Mouse (Mus musculus) gastrocnemius, postnatal 4 days (tissue): ENCODE results near the gene Mttp. TPM values are rescaled to one million over a fixed set of nuclear protein-coding genes. Genes with fewer than 3 reads are reported as not detected.
A peak's percentile ranks its signal among the peaks of the same experiment; 100 is the strongest.

Experiments used
- DNase-seq, 2 experiments: peaks; one replicate each; pipeline ENCODE4 v3.0.0; 2021 to 2022; ENCODE audit warnings: low spot score in 2 of 2, mixed read lengths in 2 of 2
- long read RNA-seq, 2 experiments: library from polyadenylated mRNA; stranded (forward); transcript quantifications; one replicate each; pipeline ENCODE4 v2.0.0; 2021
- total RNA-seq, 2 experiments: library from RNA; stranded (reverse); gene quantifications; 2 replicates each; pipeline ENCODE4 v1.2.3; 2021

Gene Mttp
- total RNA-seq, result 1 to 10 TPM; 3.9 to 4.2 TPM
- long read RNA-seq, experiment 1, partial matches to known transcripts, result 1 of 6 reads
- long read RNA-seq, experiment 1, other reads (novel, unspliced or antisense), result 5 of 6 reads
- long read RNA-seq, experiment 2, partial matches to known transcripts, result 1 of 5 reads
- long read RNA-seq, experiment 2, other reads (novel, unspliced or antisense), result 4 of 5 reads

DNA sequence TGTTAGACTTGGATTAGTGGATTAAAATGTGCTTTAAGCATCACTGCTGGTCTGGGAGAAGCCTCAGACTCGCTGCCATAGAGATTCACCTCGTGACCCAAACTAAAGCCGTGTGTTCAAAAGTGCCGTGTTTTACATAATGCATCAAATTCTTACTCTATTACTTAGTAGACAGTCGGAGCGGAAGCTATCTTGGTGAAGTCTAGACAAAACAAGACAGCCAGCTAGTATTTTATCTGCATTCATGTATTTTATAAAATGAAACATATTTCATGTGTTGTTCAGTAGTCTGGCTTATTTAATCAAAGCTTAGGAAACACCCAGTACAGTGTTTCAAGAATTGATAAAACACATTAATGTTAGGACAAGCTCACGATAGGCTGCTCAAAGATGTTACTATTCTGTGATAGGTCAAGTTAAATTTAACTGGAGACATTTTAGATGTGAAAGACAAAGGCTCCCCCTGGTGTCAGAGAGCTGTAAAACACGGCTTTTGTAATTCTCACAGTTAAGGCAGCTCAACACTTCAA lies at the start of gene Mttp:
Gene Mttp (minus strand): TSS at position 327 of the 530 bp plus-strand sequence.
- peak; percentile 31 to 78 for DNase-seq

DNA sequence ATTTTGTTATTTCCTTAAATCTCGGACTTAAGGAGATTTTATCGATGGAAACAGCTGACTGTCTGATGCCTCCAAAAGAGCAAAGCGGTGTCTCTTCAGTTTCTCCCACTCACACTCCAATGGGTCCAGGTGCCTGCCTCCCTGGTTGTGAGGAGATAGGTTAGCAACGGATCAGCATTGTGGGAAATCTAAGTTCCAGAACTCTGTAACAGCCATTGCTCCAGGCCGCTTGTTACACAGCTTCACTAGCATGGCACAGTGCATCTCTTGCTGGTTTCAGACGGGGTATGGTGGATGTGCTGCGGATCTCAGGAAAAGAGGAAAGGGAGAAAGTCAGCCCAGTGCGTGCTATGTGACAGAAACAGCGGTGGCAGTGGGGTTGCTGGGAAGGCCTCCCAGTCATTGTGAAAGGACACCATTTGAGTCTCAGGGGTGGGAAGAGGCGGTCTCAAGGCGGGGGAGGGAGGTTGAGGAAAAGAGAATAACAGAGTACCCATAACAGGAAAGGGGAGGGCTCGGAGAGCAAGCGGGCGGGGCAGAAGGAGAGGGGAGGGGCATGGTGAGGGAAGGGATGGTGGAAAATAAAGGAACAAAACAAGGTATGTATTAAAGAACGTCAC lies 49.0 kb upstream of the Mttp start, which contains the start of gene 4930579F01Rik:
Gene 4930579F01Rik (minus strand): TSS at position 143 of the 620 bp plus-strand sequence.
- DNase-seq, result no peak

DNA sequence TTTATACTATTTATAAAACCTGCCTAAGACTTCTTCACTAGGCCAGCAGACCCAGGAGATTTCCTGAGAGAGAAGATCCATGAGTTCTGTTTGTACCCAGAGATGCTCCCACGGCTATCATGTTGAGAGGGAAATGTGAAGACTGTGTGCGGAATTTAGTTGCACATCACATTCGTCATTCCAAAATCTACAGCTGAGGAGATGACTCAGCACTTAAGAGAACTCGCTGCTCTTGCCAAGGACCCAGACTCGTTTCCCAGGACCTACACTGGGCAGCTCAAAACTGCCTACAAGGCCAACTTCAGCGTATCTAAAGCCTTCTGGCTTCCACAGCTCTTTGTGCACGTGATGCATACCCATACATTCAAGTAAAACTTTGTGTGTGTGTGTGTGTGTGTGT lies 47.5 kb upstream of the Mttp start:
- no peak for DNase-seq

DNA sequence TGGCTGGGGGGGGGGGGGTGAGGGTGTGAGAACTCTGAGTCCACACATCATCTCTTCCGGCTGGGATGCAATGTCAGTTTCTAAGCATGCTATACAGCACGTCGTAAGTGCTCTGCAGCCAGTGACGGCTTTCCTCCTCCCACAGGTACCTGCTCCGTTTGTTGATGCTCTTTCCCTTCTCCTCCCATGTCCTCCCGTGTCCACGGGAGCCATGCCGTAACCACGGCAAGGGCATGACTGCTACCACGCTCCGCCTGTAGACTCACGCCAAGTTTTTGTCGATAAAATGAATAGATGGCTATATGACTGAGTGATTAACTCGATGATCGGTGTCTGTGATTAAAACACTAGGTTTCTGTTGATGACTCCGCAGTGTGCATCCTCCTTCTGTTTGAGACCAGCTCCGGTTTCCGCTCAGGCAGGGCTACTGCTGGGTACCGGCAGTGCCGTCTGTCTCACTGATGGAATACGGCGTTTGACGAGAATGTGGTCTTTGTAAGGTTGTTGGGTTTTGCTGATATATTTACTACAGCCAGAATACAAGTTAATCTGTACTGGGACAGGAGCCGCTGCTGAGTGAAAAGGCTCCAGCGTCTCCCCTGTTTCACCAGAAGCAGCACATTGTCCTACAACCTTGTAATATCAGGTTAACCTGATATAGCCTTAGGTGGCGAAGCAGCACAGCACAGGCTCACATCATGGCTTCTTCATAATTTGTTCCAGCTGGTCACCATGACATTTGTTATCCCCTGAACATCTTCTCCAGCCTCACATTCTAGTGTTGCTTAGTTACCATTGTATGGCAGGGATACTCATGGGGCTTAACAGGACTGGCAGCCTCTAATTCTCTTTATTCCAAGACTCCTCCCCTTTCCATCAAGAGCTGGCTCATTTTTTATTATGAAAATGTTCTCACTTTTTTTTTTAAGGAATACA lies 41.5 kb upstream of the Mttp start:
- no peak for DNase-seq

DNA sequence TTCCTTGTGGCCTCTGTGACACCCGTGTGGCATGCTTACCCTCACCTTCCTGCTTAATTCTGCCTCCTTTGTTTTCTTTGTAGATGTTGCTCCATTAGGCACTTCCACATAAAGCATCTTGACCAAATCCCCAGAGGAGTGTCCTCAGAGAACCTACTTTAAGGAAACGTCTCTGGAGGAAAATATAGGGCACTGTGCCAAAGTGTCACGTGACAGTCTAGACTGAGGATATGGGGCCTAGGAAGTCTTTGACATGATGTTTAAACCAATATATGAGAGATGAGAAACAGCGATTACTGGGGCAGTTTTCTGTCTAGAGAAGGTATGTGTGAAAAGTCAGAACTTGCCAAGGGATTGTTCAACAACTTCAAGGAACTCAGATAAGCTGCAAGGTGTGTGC lies 40.5 kb upstream of the Mttp start:
- DNase-seq, result no peak

DNA sequence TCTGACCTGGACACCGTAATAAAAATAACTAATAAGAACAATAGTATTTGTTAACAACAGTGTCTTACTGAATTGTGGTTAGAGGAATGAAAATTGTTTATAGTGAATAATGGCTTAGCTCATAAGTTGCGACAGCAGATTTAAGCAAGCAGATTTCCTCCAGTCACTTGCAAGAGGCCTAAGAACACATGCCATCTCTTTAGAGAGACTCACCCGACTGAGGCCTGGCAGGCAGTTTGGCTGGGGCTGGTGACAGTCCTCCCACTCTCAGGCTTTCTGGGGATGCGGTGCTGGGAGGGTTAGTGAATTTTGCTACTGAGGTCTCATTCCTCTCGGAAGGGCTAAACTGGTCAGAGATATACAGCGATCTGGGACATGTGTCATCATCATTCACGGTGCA lies 38.6 kb upstream of the Mttp start:
- no peak for DNase-seq

DNA sequence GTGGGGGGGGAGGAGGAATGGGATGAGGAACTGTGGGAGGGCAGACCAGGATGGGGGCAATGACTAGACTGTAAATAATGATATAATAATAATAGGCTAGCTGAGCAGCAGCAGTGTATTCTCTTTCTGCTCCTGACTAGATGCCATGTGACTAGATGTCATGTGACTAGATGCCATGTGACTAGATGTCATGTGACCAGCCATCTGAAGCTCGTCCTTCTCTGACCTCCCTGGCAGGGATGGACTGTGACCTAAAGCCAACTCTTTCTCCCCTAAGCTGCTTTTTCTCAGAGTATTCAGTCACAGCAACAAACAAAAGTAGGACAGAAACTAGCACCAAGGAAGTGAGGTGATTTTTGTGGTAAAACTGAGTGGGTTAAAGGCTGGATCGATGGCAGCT lies 37.3 kb upstream of the Mttp start:
- DNase-seq, result no peak

DNA sequence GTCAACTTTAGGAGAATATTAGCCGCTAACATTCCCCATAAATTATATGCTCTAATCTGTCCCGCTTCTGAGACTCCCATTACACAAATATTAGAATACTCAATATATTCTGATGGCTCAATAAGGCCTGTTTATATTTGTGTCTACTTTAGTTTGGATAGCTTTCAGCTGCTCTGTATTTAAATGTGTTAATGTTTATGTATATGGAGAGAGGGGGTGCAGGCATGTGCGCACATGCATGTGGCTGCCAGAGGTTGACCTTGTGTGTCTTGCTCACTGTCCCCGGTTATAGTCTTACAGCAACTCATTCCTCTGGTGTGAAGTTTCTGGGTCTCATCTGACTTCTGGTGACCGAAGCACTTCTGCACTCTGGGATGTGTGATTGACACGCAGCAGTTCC lies 30.8 kb upstream of the Mttp start:
- no peak for DNase-seq

DNA sequence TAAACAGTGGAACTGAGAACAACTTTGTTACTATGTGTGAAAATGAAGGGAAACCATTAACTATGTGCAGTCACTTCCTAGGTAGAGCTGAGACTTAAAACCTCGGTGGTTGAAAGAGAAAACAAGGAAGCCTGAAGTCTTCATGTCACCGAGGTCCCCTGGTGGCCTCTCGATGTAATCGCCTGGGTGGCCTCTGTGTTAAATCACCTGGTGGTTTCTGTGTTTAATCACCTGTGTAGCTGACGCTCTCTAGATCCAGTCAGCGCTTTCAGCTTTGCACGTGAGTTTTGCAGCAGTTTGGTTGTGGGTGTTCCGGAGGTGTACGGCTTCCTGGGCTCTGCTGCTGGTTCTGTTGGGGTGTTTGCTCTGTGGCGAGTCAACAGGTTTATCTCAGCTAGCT lies 28.5 kb upstream of the Mttp start:
- no peak for DNase-seq

DNA sequence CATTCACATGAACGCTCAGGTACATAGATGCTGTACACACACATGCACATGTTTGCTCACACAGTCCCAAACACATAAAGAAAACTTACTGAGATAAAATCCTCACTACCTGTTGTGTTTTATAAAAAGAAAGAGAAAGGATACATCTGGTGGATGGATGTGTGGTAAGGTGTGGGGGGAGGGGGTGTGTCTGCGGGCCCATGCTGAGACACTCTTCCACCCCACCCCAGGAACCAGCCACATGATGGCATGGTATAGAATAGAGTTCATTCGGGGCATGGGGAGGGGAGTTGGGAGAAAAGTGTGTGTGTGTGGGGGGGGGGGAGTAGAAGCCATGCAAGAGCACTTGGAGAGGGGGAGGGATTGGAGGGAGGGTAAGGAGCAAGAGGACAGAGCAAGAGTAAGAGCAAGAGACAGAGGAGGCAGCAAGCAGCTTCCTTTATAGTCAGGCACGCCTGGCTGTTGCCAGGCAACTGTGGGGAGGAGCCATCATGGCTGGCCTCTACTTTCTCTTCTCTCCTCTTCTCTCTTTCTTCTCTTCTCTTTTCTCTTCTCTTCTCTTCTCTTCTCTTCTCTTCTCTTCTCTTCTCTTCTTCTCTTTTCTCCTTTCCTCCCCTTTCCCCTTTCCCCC lies 17.9 kb upstream of the Mttp start:
- no peak for DNase-seq

DNA sequence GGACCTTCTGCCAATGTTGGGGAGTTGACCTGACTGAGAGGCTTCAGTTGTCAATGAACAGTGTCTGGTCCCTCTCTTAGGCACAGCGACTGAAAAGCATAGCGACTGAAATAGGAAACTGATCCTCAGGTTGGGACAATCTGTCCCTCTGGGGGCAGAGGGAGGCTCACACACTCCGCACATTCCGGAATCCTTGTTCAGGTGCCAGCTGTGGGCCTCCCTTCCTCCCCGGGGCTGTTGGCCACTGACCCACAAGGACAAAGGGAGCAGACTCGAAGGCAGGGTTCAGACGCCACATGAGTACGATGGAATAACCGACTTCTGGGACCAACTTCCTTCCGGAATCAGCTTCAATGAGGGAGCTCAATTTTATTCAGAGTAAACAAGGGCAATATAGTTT lies 16.9 kb upstream of the Mttp start:
- no peak for DNase-seq

DNA sequence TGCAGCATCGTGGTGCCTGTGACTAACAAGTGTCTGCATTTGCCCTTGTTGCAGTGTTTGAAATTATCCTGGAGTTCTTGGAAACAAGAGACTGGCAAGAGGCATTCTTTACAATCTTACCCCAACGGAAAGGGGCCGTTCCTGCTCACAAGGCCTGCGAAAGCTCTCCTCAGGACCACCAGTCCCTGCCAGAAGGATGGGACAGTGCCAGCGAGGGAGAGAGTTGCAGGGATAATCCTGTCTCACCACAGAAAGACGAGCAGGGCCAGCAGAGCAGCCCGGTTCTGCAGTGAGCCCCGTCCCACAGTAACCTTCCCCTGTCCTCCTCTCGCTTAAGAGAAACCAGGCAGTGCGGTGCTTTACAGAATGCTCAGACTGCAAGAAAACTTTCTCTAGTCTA lies 11.9 kb upstream of the Mttp start:
- DNase-seq, result no peak

DNA sequence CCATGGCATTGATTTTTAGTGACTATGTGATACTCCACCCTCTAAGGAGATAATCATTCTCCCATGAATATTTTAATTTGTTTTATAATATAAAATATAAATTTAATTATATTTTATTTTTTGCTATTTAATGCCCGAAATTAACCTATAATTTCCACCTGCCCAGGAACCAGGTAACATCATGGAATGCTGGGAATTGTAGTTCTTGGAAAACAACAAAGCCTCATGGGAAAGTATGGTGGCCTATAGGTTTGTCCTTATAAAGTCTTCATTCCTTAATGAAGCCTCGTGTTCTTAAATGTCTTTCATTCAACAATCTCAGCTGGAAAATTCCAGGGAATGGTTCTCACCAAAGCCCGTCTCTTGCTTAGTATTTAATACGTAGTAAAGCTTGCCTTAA lies 10.3 kb upstream of the Mttp start:
- no peak for DNase-seq

DNA sequence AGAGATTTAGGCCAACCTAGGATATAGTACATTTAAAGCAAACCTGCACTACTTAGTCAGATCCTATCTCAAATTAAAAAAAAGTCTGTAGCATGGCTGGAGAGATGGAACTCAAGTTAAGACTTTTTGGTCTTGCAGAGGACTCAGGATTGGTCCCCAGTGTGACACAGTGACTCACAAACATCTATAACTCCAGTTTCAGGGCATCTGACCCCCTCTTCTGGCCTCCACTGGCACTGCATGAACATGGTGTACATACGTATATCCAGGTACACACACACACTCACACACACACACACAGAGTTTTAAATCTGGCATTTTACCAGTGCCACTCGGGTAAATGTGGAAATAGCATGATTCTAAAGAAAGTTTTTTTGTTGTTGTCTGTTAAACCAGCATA lies 4.0 kb upstream of the Mttp start:
- no peak for DNase-seq

DNA sequence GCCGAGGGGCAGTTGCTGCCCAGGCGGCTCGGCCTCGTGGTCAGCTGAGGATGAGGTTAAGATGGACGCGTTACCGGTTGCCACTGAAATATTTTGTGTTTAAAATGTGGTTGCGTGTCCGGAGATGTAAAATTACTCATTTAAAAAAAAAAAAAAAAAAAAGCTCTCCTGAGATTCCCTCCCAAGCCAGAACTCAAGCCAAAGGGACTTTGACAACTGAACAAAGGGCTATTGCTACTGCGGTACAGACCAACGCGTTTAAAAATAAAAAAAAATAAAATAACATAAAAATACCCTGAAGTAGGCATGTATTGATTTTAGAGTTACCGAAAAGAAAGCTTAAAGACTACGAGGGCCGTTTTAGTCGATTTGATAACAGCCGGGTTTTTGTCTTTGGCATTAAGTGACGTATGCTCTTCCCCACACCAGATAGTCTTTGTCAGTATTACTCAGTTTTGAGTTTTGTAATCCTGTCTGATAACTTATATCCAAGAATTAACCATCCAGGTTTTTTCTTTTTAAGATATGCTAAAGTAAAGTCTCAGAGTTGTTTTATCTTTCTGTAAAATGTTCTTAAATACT lies 617 bp downstream of the Mttp start:
- DNase-seq, result no peak

DNA sequence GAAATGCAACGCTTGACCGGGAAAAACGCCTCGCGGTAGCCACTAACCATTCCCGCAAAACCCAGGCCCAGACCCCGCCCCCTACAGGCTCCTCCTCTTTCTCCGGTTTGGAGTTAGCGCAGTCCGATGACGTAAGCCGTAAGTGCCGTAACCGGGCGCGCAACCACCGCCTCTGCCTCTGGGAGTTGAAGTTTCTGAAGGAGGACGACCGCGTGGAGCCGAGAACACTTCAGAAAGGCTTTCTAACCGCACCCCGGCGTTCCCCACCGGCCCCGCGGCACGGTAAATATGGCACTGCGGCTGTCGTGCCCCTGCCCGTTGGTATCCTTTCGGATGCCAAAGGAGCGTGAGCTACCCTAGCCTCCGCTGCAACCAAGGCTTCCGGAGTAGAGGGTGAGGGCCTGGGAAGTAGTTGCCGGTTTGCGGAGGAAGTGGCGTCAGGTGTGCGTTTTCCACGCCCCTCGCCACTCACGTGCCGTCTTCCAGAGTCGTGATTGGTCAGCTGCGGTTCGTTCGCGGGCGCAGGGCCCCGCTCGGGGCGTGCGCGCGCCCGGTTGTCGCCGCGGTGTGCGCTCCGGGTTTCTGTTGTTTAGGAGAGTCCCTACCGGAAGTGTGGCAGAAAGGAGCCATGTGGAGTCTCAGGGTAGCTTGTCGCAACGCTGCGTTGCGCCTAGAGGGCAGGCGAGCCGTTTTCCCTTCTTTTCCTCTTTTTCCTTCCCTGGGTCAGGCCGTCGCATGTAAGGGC lies 1.3 kb downstream of the Mttp start, which contains the start of gene Trmt10a:
Gene Trmt10a (plus strand): TSS at position 134 of the 745 bp plus-strand sequence.
- DNase-seq, result peak; percentile 94 to 99

DNA sequence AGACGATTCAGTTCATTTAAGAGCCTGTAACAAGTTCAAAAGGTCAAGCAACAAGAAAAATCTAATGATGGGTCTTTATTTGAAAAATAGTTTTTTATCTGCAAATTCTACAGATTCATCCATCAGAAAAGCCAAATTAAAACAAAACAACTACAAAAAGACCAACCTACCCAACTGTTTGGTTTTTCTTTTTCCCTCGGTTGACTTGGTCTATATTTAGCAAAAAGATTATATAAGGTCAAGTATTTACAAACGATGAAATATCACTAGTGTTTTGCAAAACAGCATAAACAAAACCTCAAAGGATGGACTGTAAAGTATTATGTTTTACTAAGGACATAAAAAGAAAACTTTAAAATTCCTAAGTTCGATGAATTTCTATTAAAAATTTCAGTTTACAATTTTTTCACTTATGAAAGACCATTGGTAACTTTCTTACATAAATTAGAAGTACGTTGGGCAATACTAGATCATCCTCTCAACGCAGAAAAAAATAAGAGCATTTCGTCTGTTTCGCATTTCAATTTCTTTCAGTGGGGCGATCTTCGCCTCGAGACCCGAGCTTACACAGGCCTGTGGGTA lies 1.9 kb downstream of the Mttp start:
- no peak for DNase-seq

DNA sequence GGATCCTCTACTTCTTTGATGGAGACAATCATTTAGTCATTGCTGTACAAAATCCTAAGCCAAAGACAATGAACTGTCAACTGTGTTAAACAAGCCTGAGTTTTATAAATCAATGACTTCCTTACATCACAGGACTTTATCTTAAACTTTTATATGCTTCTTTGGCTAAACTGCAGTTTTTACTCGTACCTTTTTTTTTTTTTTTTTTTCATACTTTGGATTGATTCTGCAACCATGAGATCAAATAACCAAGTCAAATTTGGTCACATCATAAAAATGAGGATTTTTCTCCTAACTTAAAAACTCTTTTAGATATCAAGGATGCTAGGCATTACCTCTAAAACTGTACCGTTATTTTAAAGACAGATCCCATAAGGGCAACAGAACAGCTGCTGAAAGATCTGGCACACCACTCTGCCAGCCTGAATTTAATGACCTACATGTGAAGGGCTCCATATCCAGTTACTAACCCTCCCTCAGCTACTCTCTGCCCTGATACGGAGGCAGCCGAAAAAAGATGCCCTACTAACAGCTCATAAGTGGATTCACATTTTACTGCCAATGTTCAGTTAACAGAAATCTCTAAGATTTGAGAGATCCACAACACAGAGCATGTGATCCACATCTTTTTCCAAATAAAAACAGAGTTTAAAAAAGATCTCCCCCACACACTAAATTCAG lies 2.6 kb downstream of the Mttp start:
- DNase-seq, result no peak

DNA sequence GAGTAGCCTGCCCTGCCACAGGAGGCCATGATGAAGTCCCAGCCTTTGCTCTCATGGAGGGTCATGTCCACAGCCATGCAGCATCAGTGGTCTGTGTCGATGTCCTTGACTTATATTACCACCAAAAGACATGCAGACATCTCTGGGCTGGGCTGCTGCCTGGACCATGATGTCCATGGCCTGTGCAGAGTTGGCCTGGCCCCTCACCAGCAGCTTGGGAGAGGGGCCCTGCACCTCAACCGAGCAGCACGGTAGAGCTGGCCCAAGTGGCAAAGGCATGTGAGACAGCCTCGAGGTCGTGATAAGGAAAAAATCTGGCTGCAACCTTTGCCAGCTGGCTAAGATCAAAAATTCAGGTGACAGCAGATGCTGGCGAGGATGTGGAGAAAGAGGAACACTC lies 5.1 kb downstream of the Mttp start:
- DNase-seq, result no peak
